Mouse (Mus musculus) v-Abl transformed pro-B cells (cell line): ENCODE data around the gene Gm12666.
"Not testable (repeated sequence)": the region's sequence is repeated elsewhere in the genome, so short reads cannot be mapped to it uniquely, and the experiment has no call there.

Experiments
- in situ Hi-C, 2 experiments: fragments of 400-800 bp; cut with MboI; formaldehyde crosslinking; loops; one replicate each; pipeline ENCODE4 v1.15.1; 2025; ENCODE audit not compliant: unreplicated experiment in 2 of 2

Gene Gm12666

GRCm38 (mm10) chr4:92191649-92192048 lies at the start of gene Gm12666:
Gene Gm12666, minus strand, starts transcription at chr4:92191749.
- in situ Hi-C loops, result not testable (repeated sequence)

- in situ Hi-C loops, result no loop called here
These were observed 34.8 kb upstream of the Gm12666 start for GRCm38 (mm10) chr4:92226326-92226725.

GRCm38 (mm10) chr4:92216286-92216685 lies 24.7 kb upstream of the Gm12666 start:
- in situ Hi-C loops, result no loop called here

- in situ Hi-C loops, result no loop called here
These were observed 38.9 kb downstream of the Gm12666 start for GRCm38 (mm10) chr4:92152646-92153045.

- in situ Hi-C loops, result no loop called here
These were observed 44.4 kb downstream of the Gm12666 start, which contains the start of gene Izumo3 for GRCm38 (mm10) chr4:92147134-92147533. Gene Izumo3, minus strand, starts transcription at chr4:92147234.
